Mouse (Mus musculus): ENCODE results near the gene Gm17545. TPM values are rescaled to one million over a fixed set of nuclear protein-coding genes. Genes with fewer than 3 reads are reported as not detected.
A peak's percentile ranks its signal among the peaks of the same experiment; 100 is the strongest.

Gene Gm17545
- polyA plus RNA-seq, 1 experiment: not detected

DNA sequence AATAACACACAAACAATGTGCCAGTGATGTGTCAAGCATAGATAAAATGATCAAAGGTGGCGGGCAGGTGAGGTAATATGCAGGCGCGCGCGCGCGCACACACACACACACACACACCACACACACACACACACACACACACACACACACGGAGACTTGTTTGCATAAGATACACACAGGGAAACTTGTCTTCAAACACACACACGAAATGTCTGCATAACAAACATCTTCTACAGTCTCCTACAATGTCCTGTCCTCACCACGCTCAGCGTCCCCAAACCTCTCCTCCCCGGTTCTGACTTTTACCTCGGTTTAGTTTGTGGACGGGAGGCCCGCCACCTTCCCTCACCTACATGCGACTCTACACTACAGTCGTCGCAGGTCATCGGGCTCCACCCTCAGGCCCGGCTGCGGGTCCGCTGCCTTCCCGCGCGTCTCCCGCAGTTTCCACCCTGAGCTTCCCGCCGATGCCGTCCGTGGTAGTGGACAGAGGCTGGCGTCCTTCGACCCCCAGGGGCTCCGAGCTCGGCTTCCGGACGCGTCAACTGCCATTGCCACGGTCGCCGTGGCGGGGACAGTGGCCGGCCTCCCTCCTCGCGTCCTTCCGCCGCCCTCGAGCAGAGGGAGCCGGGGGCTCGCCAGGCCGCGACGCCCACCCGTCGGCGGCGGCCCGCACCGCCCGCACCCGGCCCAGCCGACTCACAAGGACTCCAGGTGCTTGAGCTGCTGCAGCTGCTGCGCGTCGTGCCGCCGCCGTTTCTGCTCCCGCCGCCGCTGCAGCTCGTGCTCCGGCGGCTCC, 13.5 kb downstream of the Gm17545 start:
- DNase-seq: peak; percentile 58 to 70
- H3K27ac ChIP-seq (ENCODE audit: insufficient read depth, low read length): peak overlapping the region; percentile 82
- 0 out of 2 replicates have a peak, but pooled peaks have one; percentile 12 for TF ChIP-seq POLR2A (IDR thresholded peaks at IDR 0.05; ENCODE audit: borderline replicate concordance, insufficient read depth, low read length)
- no peak for TF ChIP-seq CTCF (IDR thresholded peaks at IDR 0.05; ENCODE audit: borderline replicate concordance, insufficient read depth, low read depth, low read length)

DNA sequence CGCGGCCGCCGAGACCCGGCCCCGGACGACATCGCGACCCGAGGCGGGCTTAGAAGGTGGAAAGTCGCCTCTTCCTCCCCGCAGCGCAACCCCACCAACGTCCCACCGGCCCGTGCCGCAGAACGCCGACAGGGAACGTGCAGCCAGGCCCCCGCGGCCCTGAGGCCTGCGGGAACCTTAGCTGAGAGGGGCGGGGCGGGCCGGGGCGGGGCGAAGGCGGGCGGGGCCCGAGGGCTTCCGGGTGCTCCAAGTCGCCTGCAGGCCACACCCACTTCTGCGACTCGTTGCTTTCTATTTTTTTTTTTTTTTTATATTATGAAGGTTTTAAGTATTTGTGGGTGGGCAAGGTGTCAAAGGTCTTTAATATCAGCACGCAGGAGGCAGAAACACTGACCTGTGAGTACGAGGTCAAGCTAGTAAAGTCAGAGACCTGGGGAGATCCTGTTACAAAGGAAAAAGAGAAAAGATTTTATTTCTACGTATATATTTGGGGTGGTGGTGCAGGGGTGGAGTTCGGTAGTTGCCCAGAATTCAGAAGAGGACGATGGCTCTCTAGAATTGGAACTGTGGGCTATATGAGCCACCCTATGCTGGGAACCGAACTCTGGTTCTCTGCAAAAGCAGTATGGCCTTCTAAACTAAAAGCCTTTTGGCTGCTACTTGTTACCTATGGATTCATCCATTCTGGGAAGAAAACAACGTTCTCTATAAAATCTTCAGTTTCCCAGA, 14.2 kb downstream of the Gm17545 start:
- TF ChIP-seq CTCF (IDR thresholded peaks at IDR 0.05; ENCODE audit: borderline replicate concordance, insufficient read depth, low read depth, low read length) (no peak), POLR2A (IDR thresholded peaks at IDR 0.05; ENCODE audit: borderline replicate concordance, insufficient read depth, low read length) (peak; percentile 84)
- Histone ChIP-seq H3K4me3 (replicated peaks; ENCODE audit: insufficient read depth, low read depth, low read length) (peak overlapping the region; percentile 92), H3K4me1 (ENCODE audit: control insufficient read depth, insufficient read depth, low read length) (no peaks in the 10 kb centered on the region; the same call in 1 of the 2 replicates), H3K27ac (ENCODE audit: insufficient read depth, low read length) (peak overlapping the region; percentile 82), H3K27me3 (ENCODE audit: control insufficient read depth, insufficient read depth, low read length) (no peaks in the 10 kb centered on the region)
- peak in 1 of 2 experiments; percentile 75 for DNase-seq
- WGBS: 3% methylated on average over 43 of the region's 43 CpGs

More for the DNA sequence above, 13.5 kb downstream of the Gm17545 start:
- H3K4me1 ChIP-seq (ENCODE audit: control insufficient read depth, insufficient read depth, low read length): peaks cover 1% of the 10 kb centered on the region; the same call in 1 of the 2 replicates
- WGBS: under 1% methylated on average over 72 of the region's 73 CpGs
- peak overlapping the region; percentile 92 for H3K4me3 ChIP-seq (replicated peaks; ENCODE audit: insufficient read depth, low read depth, low read length)
- H3K27me3 ChIP-seq (ENCODE audit: control insufficient read depth, insufficient read depth, low read length): no peaks in the 10 kb centered on the region

DNA sequence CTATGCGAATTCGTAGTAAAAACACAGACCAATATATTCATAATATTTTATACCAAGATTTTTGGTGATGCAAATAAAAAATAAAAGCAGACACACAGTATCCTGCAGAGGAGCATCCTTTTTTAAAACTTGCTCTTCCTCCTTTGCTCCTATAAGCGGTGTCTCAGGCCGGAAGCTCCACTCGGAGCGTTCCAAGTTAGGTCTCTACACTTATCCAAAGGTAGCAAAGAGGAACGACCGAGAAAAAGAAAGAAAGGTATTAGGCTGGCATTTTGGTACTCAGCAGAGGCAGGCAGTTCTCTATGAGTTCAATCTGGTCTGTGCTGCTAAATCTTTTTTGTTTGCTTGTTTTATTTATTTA, 14.8 kb downstream of the Gm17545 start:
- no peak for DNase-seq
- Histone ChIP-seq H3K27me3 (ENCODE audit: control insufficient read depth, insufficient read depth, low read length) (no peaks in the 10 kb centered on the region), H3K27ac (ENCODE audit: insufficient read depth, low read length) (no peak overlapping the region), H3K4me3 (replicated peaks; ENCODE audit: insufficient read depth, low read depth, low read length) (no peak overlapping the region), H3K4me1 (ENCODE audit: control insufficient read depth, insufficient read depth, low read length) (no peaks in the 10 kb centered on the region)
- TF ChIP-seq CTCF (IDR thresholded peaks at IDR 0.05; ENCODE audit: borderline replicate concordance, insufficient read depth, low read depth, low read length): no peak
- no peak for TF ChIP-seq POLR2A (IDR thresholded peaks at IDR 0.05; ENCODE audit: borderline replicate concordance, insufficient read depth, low read length)
- WGBS: 83% methylated on average over 8 of the region's 8 CpGs

DNA sequence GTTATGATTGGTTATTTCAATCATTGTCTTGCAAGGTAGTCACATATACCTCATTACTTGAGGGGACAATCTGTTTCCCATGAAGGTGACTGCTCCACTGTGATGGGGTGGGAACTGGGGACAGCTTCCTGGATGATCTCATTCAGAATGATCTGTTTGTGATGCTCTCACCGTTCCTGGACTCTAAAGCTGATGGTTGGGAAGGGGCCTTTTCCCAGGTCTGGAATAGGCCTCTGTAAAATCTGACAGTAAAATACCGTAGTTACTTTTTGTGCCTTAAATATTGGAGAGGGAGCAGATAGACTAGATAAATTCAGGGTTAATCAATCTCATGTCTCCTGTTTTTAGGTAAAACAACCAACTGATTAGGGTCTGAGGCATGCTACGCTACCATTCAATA, 15.6 kb downstream of the Gm17545 start, which contains the start of gene Rp9:
Gene Rp9, minus strand, starts transcription at position 101 of the 400 bp plus-strand sequence.
- no peaks in the 10 kb centered on the region for H3K27me3 ChIP-seq (ENCODE audit: control insufficient read depth, insufficient read depth, low read length)
- WGBS: 92% methylated on average over 3 of the region's 3 CpGs
- peak within 1 kb of the TSS; percentile 92 for H3K4me3 ChIP-seq (replicated peaks; ENCODE audit: insufficient read depth, low read depth, low read length)
- H3K4me1 ChIP-seq (ENCODE audit: control insufficient read depth, insufficient read depth, low read length): no peaks in the 10 kb centered on the region
- no peak within 1 kb of the TSS for H3K27ac ChIP-seq (ENCODE audit: insufficient read depth, low read length)
- DNase-seq: no peak
- TF ChIP-seq POLR2A (IDR thresholded peaks at IDR 0.05; ENCODE audit: borderline replicate concordance, insufficient read depth, low read length): no peak
- TF ChIP-seq CTCF (IDR thresholded peaks at IDR 0.05; ENCODE audit: borderline replicate concordance, insufficient read depth, low read depth, low read length): no peak

- WGBS: under 1% methylated on average over 25 of the region's 25 CpGs
- DNase-seq: peak; percentile 95 to 97
- Histone ChIP-seq H3K4me3 (replicated peaks; ENCODE audit: insufficient read depth, low read depth, low read length) (peak within 1 kb of the TSS; percentile 85), H3K27ac (ENCODE audit: insufficient read depth, low read length) (peak within 1 kb of the TSS; percentile 6; the same call in 1 of the 2 replicates), H3K4me1 (ENCODE audit: control insufficient read depth, insufficient read depth, low read length) (no peaks in the 10 kb centered on the region; the same call in 1 of the 2 replicates), H3K27me3 (ENCODE audit: control insufficient read depth, insufficient read depth, low read length) (no peaks in the 10 kb centered on the region)
- TF ChIP-seq CTCF (IDR thresholded peaks at IDR 0.05; ENCODE audit: borderline replicate concordance, insufficient read depth, low read depth, low read length) (no peak), POLR2A (IDR thresholded peaks at IDR 0.05; ENCODE audit: borderline replicate concordance, insufficient read depth, low read length) (peak; percentile 24; the same call in 1 of the 2 replicates)
These were observed 21.4 kb downstream of the Gm17545 start, which contains the start of gene Bbs9 for GRCm38 (mm10) chr9:22475424-22475868. TSS of gene Bbs9 (plus strand) at chr9:22475715.

DNA sequence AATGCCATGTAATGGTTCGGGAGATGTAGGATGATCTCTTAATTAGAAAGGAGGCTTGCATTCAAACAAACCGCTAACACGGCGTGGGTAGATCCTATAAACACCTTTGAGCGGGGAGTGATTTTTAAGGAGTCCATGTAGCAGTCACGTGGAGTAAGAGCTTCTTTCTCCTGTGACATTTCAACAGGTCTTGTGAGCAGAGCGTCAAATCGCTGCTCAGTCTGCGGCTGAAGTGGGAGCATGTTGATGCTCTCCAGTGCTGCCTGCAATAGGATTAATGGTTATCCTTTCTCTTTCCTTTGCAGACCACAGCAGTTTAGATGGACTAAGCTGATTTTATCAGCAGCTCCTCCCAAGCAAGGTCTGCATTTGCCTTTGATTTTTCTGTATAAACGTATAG, 22.2 kb downstream of the Gm17545 start:
- H3K4me3 ChIP-seq (replicated peaks; ENCODE audit: insufficient read depth, low read depth, low read length): peak overlapping the region; percentile 85
- peak in 1 of 2 experiments; percentile 21 for DNase-seq
- TF ChIP-seq CTCF (IDR thresholded peaks at IDR 0.05; ENCODE audit: borderline replicate concordance, insufficient read depth, low read depth, low read length) (no peak), POLR2A (IDR thresholded peaks at IDR 0.05; ENCODE audit: borderline replicate concordance, insufficient read depth, low read length) (no peak)
- WGBS: 3% methylated on average over 10 of the region's 10 CpGs
- no peak overlapping the region for H3K27ac ChIP-seq (ENCODE audit: insufficient read depth, low read length)
- no peaks in the 10 kb centered on the region; the same call in 1 of the 2 replicates for H3K4me1 ChIP-seq (ENCODE audit: control insufficient read depth, insufficient read depth, low read length)
- H3K27me3 ChIP-seq (ENCODE audit: control insufficient read depth, insufficient read depth, low read length): no peaks in the 10 kb centered on the region

GRCm38 (mm10) chr9:22478946-22479345, 24.9 kb downstream of the Gm17545 start:
- 96% methylated on average over 8 of the region's 8 CpGs for WGBS
- no peak overlapping the region for H3K27ac ChIP-seq (ENCODE audit: insufficient read depth, low read length)

More at GRCm38 (mm10) chr9:22478946-22479345, 24.9 kb downstream of the Gm17545 start:
- Histone ChIP-seq H3K4me3 (replicated peaks; ENCODE audit: insufficient read depth, low read depth, low read length) (no peak overlapping the region), H3K4me1 (ENCODE audit: control insufficient read depth, insufficient read depth, low read length) (no peaks in the 10 kb centered on the region; the same call in 1 of the 2 replicates), H3K27me3 (ENCODE audit: control insufficient read depth, insufficient read depth, low read length) (no peaks in the 10 kb centered on the region)
- DNase-seq: no peak
- TF ChIP-seq POLR2A (IDR thresholded peaks at IDR 0.05; ENCODE audit: borderline replicate concordance, insufficient read depth, low read length) (no peak), CTCF (IDR thresholded peaks at IDR 0.05; ENCODE audit: borderline replicate concordance, insufficient read depth, low read depth, low read length) (no peak)
